Mouse (Mus musculus) lung, postnatal 0 days (tissue): ENCODE results near the gene Flcn. TPM values are rescaled to one million over a fixed set of nuclear protein-coding genes. Genes with fewer than 3 reads are reported as not detected.

Source experiments
- ATAC-seq: fragments of 200-750 bp; cut with Nextera tagmentation; 2 replicates; pipeline ENCODE4 v1.8.0; 2017; ENCODE audit warnings: moderate library complexity
- DNase-seq: peaks from one replicate; pipeline ENCODE4 v3.0.0-alpha.2; 2016; ENCODE audit warnings: low spot score
- H3K27ac ChIP-seq: fragments of 300-500 bp; sonication (generic); 2 replicates; pipeline ENCODE4 v1.5.1; 2014; ENCODE audit warnings: antibody characterized with exemption, mild to moderate bottlenecking, low read length, mixed read lengths
- H3K27me3 ChIP-seq: fragments of 300-500 bp; sonication (generic); replicated peaks from 2 replicates; pipeline ENCODE4 v1.6.1; 2014; ENCODE audit warnings: low read length, mixed read lengths; ENCODE audit not compliant: insufficient read depth
- H3K36me3 ChIP-seq: fragments of 300-500 bp; sonication (generic); 2 replicates; pipeline ENCODE4 v1.6.1; 2014; ENCODE audit warnings: low read length, mixed read lengths; ENCODE audit not compliant: insufficient read depth
- H3K4me1 ChIP-seq: fragments of 300-500 bp; sonication (generic); 2 replicates; pipeline ENCODE4 v1.6.1; 2014; ENCODE audit warnings: antibody characterized with exemption, low read depth, low read length, mixed read lengths; ENCODE audit not compliant: insufficient read depth
- H3K4me2 ChIP-seq: fragments of 300-500 bp; sonication (generic); replicated peaks from 2 replicates; pipeline ENCODE4 v1.6.1; 2014; ENCODE audit warnings: low read depth, mild to moderate bottlenecking, low read length, moderate library complexity, mixed read lengths
- H3K4me3 ChIP-seq: fragments of 300-500 bp; sonication (generic); 2 replicates; pipeline ENCODE4 v1.5.1; 2014; ENCODE audit warnings: low read depth, low read length
- H3K9ac ChIP-seq: fragments of 300-500 bp; sonication (generic); replicated peaks from 2 replicates; pipeline ENCODE4 v1.6.1; 2014; ENCODE audit warnings: low read depth, mild to moderate bottlenecking
- H3K9me3 ChIP-seq: fragments of 300-500 bp; sonication (generic); 2 replicates; pipeline ENCODE4 v1.6.1; 2016; ENCODE audit warnings: low read length, mixed read lengths
- CTCF ChIP-seq: IDR thresholded peaks from 2 replicates; pipeline ENCODE4 v1.5.1; 2016; ENCODE audit warnings: antibody characterized with exemption, mild to moderate bottlenecking
- EP300 ChIP-seq: IDR thresholded peaks from 2 replicates; pipeline ENCODE4 v1.6.1; 2016; ENCODE audit warnings: antibody characterized with exemption, mild to moderate bottlenecking, control low read depth
- WGBS: fragments of 180-500 bp; shearing (Covaris S2); extraction: QIAGEN DNeasy Blood & Tissue Kit; methylation state at CpG from one replicate; pipeline ENCODE4 v1.1.7; 2014; 5-methylcytosine and 5-hydroxymethylcytosine counted together
- polyA plus RNA-seq: library from polyadenylated mRNA; unstranded; fragments of >200 nt; fragmentation: Nextera tagmentation; extraction: Ambion mirVana; gene quantifications from 2 replicates; pipeline ENCODE4 v1.2.1, GENCODE M21; 2015

Flcn gene
- polyA plus RNA-seq, 1 experiment from 2014 or later, result 57.4 TPM

- peak overlapping the region; percentile 99 for H3K9ac ChIP-seq
- H3K4me1 ChIP-seq, result peaks cover 6% of the 10 kb centered on the region; the same call in 1 of the 2 replicates
- H3K4me2 ChIP-seq, result peak overlapping the region; percentile 61
- 0% methylated on average over 15 of the region's 15 CpGs for WGBS
- H3K36me3 ChIP-seq, result 0 out of 2 replicates have a peak, but pooled peaks cover 4% of the 10 kb centered on the region
- ATAC-seq (peak; percentile 77), DNase-seq (peak; percentile 96)
- TF ChIP-seq EP300 (no peak), CTCF (no peak)
- peak overlapping the region; percentile 86 for H3K4me3 ChIP-seq
- peak overlapping the region; percentile 98 for H3K27ac ChIP-seq
- H3K27me3 ChIP-seq, result no peaks in the 10 kb centered on the region
- H3K9me3 ChIP-seq, result no peaks in the 10 kb centered on the region
Measured at GRCm38 (mm10) chr11:59809071-59809669, 646 bp downstream of the Flcn start.

GRCm38 (mm10) chr11:59808170-59808960, 1.5 kb downstream of the Flcn start:
- TF ChIP-seq CTCF (peak; percentile 40), EP300 (no peak)

GRCm38 (mm10) chr11:59805656-59806055, 4.2 kb downstream of the Flcn start:
- Histone ChIP-seq H3K27ac (no peak overlapping the region), H3K4me2 (no peak overlapping the region), H3K9ac (no peak overlapping the region), H3K4me1 (peaks cover 6% of the 10 kb centered on the region; the same call in 1 of the 2 replicates), H3K9me3 (no peaks in the 10 kb centered on the region), H3K4me3 (no peak overlapping the region), H3K27me3 (no peaks in the 10 kb centered on the region), H3K36me3 (peaks cover 25% of the 10 kb centered on the region)
- ATAC-seq (no peak), DNase-seq (no peak)
- TF ChIP-seq EP300 (no peak), CTCF (no peak)
- 91% methylated on average over 2 of the region's 2 CpGs for WGBS

More at GRCm38 (mm10) chr11:59808170-59808960, 1.5 kb downstream of the Flcn start:
- H3K9me3 ChIP-seq, result no peaks in the 10 kb centered on the region
- peak overlapping the region; percentile 98 for H3K27ac ChIP-seq
- ATAC-seq, result no peak
- peak overlapping the region; percentile 99; the same call in 1 of the 2 replicates for H3K9ac ChIP-seq
- no peaks in the 10 kb centered on the region for H3K27me3 ChIP-seq
- peak; percentile 12 for DNase-seq
- 56% methylated on average over 14 of the region's 14 CpGs for WGBS
- H3K4me3 ChIP-seq, result peak overlapping the region; percentile 86
- H3K4me2 ChIP-seq, result peak overlapping the region; percentile 61
- peaks cover 6% of the 10 kb centered on the region; the same call in 1 of the 2 replicates for H3K4me1 ChIP-seq
- peaks cover 9% of the 10 kb centered on the region for H3K36me3 ChIP-seq

- Histone ChIP-seq H3K4me3 (no peak overlapping the region), H3K36me3 (peaks cover 29% of the 10 kb centered on the region), H3K4me2 (no peak overlapping the region), H3K9me3 (no peaks in the 10 kb centered on the region), H3K27me3 (no peaks in the 10 kb centered on the region), H3K9ac (no peak overlapping the region), H3K27ac (no peak overlapping the region), H3K4me1 (peaks cover 6% of the 10 kb centered on the region; the same call in 1 of the 2 replicates)
- TF ChIP-seq EP300 (no peak), CTCF (no peak)
- DNase-seq (no peak), ATAC-seq (no peak)
- WGBS, result 86% methylated on average over 1 of the region's 1 CpGs
Measured at GRCm38 (mm10) chr11:59805256-59805655, 4.6 kb downstream of the Flcn start.

GRCm38 (mm10) chr11:59804409-59805110, 5.3 kb downstream of the Flcn start:
- H3K4me1 ChIP-seq, result peaks cover 6% of the 10 kb centered on the region; the same call in 1 of the 2 replicates
- DNase-seq (no peak), ATAC-seq (no peak)
- WGBS, result 91% methylated on average over 22 of the region's 22 CpGs
- no peaks in the 10 kb centered on the region for H3K27me3 ChIP-seq
- H3K9ac ChIP-seq, result no peak overlapping the region
- H3K36me3 ChIP-seq, result peaks cover 36% of the 10 kb centered on the region
- H3K9me3 ChIP-seq, result no peaks in the 10 kb centered on the region
- no peak overlapping the region for H3K4me2 ChIP-seq
- TF ChIP-seq EP300 (no peak), CTCF (peak; percentile 40)
- no peak overlapping the region for H3K4me3 ChIP-seq
- H3K27ac ChIP-seq, result no peak overlapping the region

- Histone ChIP-seq H3K4me2 (no peak overlapping the region), H3K9ac (no peak overlapping the region), H3K4me1 (peaks cover 2% of the 10 kb centered on the region; the same call in 1 of the 2 replicates), H3K9me3 (no peaks in the 10 kb centered on the region), H3K4me3 (no peak overlapping the region), H3K27me3 (no peaks in the 10 kb centered on the region), H3K27ac (no peak overlapping the region), H3K36me3 (peaks cover 43% of the 10 kb centered on the region)
- ATAC-seq (no peak), DNase-seq (no peak)
- no peak for TF ChIP-seq CTCF
- WGBS, result 87% methylated on average over 14 of the region's 14 CpGs
Measured at GRCm38 (mm10) chr11:59803516-59803915, 6.3 kb downstream of the Flcn start.
